Mouse (Mus musculus) stomach, embryonic 14.5 days (tissue): ENCODE results near the gene Prss21. TPM values are rescaled to one million over a fixed set of nuclear protein-coding genes. Genes with fewer than 3 reads are reported as not detected.
"Not testable (repeated sequence)": the region's sequence is repeated elsewhere in the genome, so short reads cannot be mapped to it uniquely, and the experiment has no call there.

Source experiments
- ATAC-seq: fragments of 200-750 bp; cut with Nextera tagmentation; 2 replicates; pipeline ENCODE4 v1.8.0; 2017; ENCODE audit warnings: low read depth, moderate TSS enrichment; ENCODE audit not compliant: insufficient number of reproducible peaks, insufficient read depth, low FRiP score
- H3K27ac ChIP-seq: fragments of 300-500 bp; sonication (generic); 2 replicates; pipeline ENCODE4 v1.5.1; 2014; ENCODE audit warnings: mild to moderate bottlenecking, low read length, moderate library complexity, mixed read lengths
- H3K27me3 ChIP-seq: fragments of 300-500 bp; sonication (generic); 2 replicates; pipeline ENCODE4 v1.6.1; 2014; ENCODE audit warnings: low read length, control low read depth, mixed read lengths; ENCODE audit not compliant: control insufficient read depth, insufficient read depth
- H3K36me3 ChIP-seq: fragments of 300-500 bp; sonication (generic); 2 replicates; pipeline ENCODE4 v1.6.1; 2014; ENCODE audit warnings: mild to moderate bottlenecking, control low read depth, low read length, moderate library complexity, mixed read lengths; ENCODE audit not compliant: control insufficient read depth, insufficient read depth
- H3K4me1 ChIP-seq: fragments of 300-500 bp; sonication (generic); 2 replicates; pipeline ENCODE4 v1.6.1; 2014; ENCODE audit warnings: low read length, control low read depth, mixed read lengths; ENCODE audit not compliant: control insufficient read depth, insufficient read depth
- H3K4me2 ChIP-seq: fragments of 300-500 bp; sonication (generic); replicated peaks from 2 replicates; pipeline ENCODE4 v1.6.1; 2014; ENCODE audit warnings: low read depth, low read length, control low read depth
- H3K4me3 ChIP-seq: fragments of 300-500 bp; sonication (generic); 2 replicates; pipeline ENCODE4 v1.5.1; 2014; ENCODE audit warnings: low read depth, low read length, control low read depth
- H3K9ac ChIP-seq: fragments of 300-500 bp; sonication (generic); replicated peaks from 2 replicates; pipeline ENCODE4 v1.6.1; 2014; ENCODE audit warnings: low read depth, mild to moderate bottlenecking, control low read depth, low read length, moderate library complexity, mixed read lengths
- H3K9me3 ChIP-seq: fragments of 300-500 bp; sonication (generic); 2 replicates; pipeline ENCODE4 v1.6.1; 2016; ENCODE audit warnings: low read depth, low read length, control low read depth; ENCODE audit not compliant: control insufficient read depth
- WGBS: fragments of 180-500 bp; shearing (Covaris S2); extraction: QIAGEN DNeasy Blood & Tissue Kit; methylation state at CpG from one replicate; pipeline ENCODE4 v1.1.7; 2014; 5-methylcytosine and 5-hydroxymethylcytosine counted together
- microRNA-seq: library from miRNA; unstranded; fragments of <30 nt; microRNA quantifications from one replicate; pipeline ENCODE4, GENCODE M21; 2016
- polyA plus RNA-seq: library from polyadenylated mRNA; unstranded; fragments of >200 nt; fragmentation: Nextera tagmentation; extraction: Ambion mirVana; gene quantifications from 2 replicates; pipeline ENCODE4 v1.2.1, GENCODE M21; 2014

Gene Prss21
- polyA plus RNA-seq, 1 experiment from 2014 or later, result not detected

DNA sequence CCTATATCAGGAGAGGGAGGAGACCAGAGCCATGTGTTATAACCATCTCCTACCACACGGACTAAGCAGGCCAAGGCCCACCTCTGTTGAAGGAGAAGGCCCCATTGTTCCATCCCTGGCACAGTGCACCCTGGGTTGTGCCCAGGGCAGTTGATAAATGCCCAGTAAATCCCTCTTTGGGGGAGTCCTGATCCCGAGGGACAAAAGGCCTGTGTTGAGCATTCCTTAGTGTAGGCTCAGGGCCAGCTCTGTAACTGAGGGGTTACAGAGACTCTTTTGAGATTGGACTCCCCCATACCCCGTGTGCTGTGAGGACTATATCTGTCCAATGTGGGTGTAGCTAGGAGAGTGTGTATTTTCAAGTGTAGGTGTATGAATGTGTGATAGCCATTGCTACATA is 8.9 kb downstream of the Prss21 start:
- H3K9me3 ChIP-seq, result no peaks in the 10 kb centered on the region
- 46% methylated on average over 3 of the region's 3 CpGs for WGBS
- 0 out of 2 replicates have a peak, but pooled peaks have one; percentile 26 for ATAC-seq
- H3K27me3 ChIP-seq, result no peaks in the 10 kb centered on the region
- no peak overlapping the region for H3K27ac ChIP-seq
- H3K9ac ChIP-seq, result no peak overlapping the region
- no peaks in the 10 kb centered on the region for H3K36me3 ChIP-seq
- no peaks in the 10 kb centered on the region; the same call in 1 of the 2 replicates for H3K4me1 ChIP-seq
- H3K4me2 ChIP-seq, result no peak overlapping the region
- H3K4me3 ChIP-seq, result no peak overlapping the region

DNA sequence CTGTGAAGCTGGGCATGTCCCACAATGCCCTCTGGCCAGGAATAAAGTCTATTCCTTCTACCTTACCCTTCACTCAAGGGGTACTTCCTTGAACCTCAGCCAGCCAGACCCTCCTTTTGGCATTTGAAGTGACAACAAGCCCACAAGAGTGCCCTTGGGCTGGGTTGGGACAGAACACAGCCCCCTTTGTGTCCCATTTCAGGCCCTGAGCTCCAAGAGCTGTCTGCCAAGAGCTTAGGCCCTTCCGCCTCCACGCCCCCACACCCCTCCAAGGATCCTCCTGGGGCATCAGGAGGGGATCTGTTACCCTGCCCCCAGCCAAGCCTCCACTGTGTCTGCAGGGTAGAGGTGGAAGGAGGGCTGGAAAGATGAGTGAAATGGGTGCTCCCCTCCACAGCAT is 9.3 kb downstream of the Prss21 start:
- Histone ChIP-seq H3K4me1 (no peaks in the 10 kb centered on the region; the same call in 1 of the 2 replicates), H3K4me3 (no peak overlapping the region), H3K27me3 (no peaks in the 10 kb centered on the region), H3K4me2 (no peak overlapping the region), H3K27ac (no peak overlapping the region), H3K36me3 (no peaks in the 10 kb centered on the region), H3K9ac (no peak overlapping the region), H3K9me3 (no peaks in the 10 kb centered on the region)
- WGBS, result 88% methylated on average over 2 of the region's 2 CpGs
- ATAC-seq, result peak; percentile 19; the same call in 1 of the 2 replicates

DNA sequence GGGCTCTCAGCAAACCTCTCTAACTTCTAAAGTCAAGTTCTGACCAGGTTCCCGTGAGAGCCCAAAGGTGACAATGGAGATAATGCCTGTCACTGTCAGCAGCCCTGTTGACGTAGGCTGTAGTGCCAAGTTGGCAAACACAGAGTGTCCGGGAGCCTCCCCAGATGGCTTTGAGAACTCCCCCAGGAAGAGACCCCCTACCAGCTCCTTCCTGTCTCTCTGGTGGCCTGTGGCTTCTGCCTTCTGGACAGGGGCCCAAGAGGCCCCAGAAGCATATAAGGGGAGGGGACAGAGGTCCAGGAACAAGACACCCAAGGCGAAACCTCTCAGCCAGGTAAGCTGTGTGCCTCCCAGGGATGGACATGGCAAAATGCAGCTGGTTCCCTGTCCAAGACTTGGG is 12.7 kb downstream of the Prss21 start, which contains the start of the genes Dcpp1 and Dcpp2:
TSS of gene Dcpp1 (plus strand) at position 301 of the 400 bp plus-strand sequence.
TSS of gene Dcpp2 (plus strand) at position 305 of the 400 bp plus-strand sequence.
- WGBS, result 64% methylated on average over 4 of the region's 4 CpGs
- H3K27me3 ChIP-seq, ATAC-seq, H3K9ac ChIP-seq, H3K27ac ChIP-seq, H3K4me3 ChIP-seq, H3K36me3 ChIP-seq, H3K4me2 ChIP-seq, H3K9me3 ChIP-seq, H3K4me1 ChIP-seq: not testable (repeated sequence)

DNA sequence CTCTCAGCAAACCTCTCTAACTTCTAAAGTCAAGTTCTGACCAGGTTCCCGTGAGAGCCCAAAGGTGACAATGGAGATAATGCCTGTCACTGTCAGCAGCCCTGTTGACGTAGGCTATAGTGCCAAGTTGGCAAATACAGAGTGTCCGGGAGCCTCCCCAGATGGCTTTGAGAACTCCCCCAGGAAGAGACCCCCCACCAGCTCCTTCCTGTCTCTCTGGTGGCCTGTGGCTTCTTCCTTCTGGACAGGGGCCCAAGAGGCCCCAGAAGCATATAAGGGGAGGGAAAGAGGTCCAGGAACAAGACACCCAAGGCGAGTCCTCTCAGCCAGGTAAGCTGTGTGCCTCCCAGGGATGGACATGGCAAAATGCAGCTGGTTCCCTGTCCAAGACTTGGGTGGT is 49.3 kb downstream of the Prss21 start, which contains the start of gene Dcpp3:
TSS of gene Dcpp3 (plus strand) at position 301 of the 400 bp plus-strand sequence.
- H3K4me3 ChIP-seq, H3K9me3 ChIP-seq, H3K27me3 ChIP-seq, ATAC-seq, H3K27ac ChIP-seq, H3K4me1 ChIP-seq, H3K9ac ChIP-seq, H3K4me2 ChIP-seq, H3K36me3 ChIP-seq: not testable (repeated sequence)
- WGBS, result 58% methylated on average over 4 of the region's 4 CpGs

Small RNA genes lying within 50 kb of the gene (microRNA-seq; reads per million reads assigned to microRNA genes)
- 0.78 reads per million for gene Mir5125

Other genes with a start within 250 kb of the Prss21 start
- 0.74 and 0.77 TPM in 2 replicates for gene Mmp25, start 222.8 kb upstream of the Prss21 start, polyA plus RNA-seq
- gene Bicdl2, start 207.6 kb upstream of the Prss21 start, polyA plus RNA-seq, result 2.4 and 3.1 TPM in 2 replicates
- 110 TPM in 2 replicates for gene Hcfc1r1, start 194.5 kb upstream of the Prss21 start, polyA plus RNA-seq
- 36.5 and 40.0 TPM in 2 replicates for gene Thoc6, start 194.2 kb upstream of the Prss21 start, polyA plus RNA-seq
- gene Tnfrsf12a, start 190.6 kb upstream of the Prss21 start, polyA plus RNA-seq, result 18.0 and 20.7 TPM in 2 replicates
- 149 and 158 TPM in 2 replicates for gene Cldn6, start 188.8 kb upstream of the Prss21 start, polyA plus RNA-seq
- 2.9 and 3.0 TPM in 2 replicates for gene Cldn9, start 184.0 kb upstream of the Prss21 start, polyA plus RNA-seq
- gene 1520401A03Rik, start 145.3 kb upstream of the Prss21 start, polyA plus RNA-seq, result 0.20 TPM in 1 of 2 replicates, not detected in the other
- 54.8 and 55.9 TPM in 2 replicates for gene Pkmyt1, start 141.7 kb upstream of the Prss21 start, polyA plus RNA-seq
- 24.7 and 25.2 TPM in 2 replicates for gene Paqr4, start 127.2 kb upstream of the Prss21 start, polyA plus RNA-seq
- gene Kremen2, start 122.2 kb upstream of the Prss21 start, polyA plus RNA-seq, result 0.45 and 0.69 TPM in 2 replicates
- 54.3 and 57.3 TPM in 2 replicates for gene Flywch1, start 96.5 kb upstream of the Prss21 start, polyA plus RNA-seq
- 29.0 and 31.0 TPM in 2 replicates for gene Flywch2, start 82.0 kb upstream of the Prss21 start, polyA plus RNA-seq
- gene Srrm2, start 77.5 kb upstream of the Prss21 start, polyA plus RNA-seq, result 513 and 521 TPM in 2 replicates
- 1,042 and 1,209 TPM in 2 replicates for gene Elob, start 38.9 kb upstream of the Prss21 start, polyA plus RNA-seq
- not detected in 2 replicates for gene Prss33, start 32.0 kb upstream of the Prss21 start, polyA plus RNA-seq
- gene Prss32, start 24.2 kb upstream of the Prss21 start, polyA plus RNA-seq, result 1.1 and 1.6 TPM in 2 replicates
- 1.1 and 2.3 TPM in 2 replicates for gene Prss41, start 23.9 kb upstream of the Prss21 start, polyA plus RNA-seq
- gene Dcpp1, start 12.8 kb downstream of the Prss21 start, polyA plus RNA-seq, result not detected in 2 replicates
- gene Dcpp2, start 12.8 kb downstream of the Prss21 start, polyA plus RNA-seq, result not detected in 2 replicates
- not detected in 2 replicates for gene Dcpp3, start 49.4 kb downstream of the Prss21 start, polyA plus RNA-seq
- not detected in 2 replicates for gene Sbp, start 73.6 kb downstream of the Prss21 start, polyA plus RNA-seq
- gene Sbpl, start 87.2 kb downstream of the Prss21 start, polyA plus RNA-seq, result not detected in 2 replicates
- gene Prss30, start 112.5 kb downstream of the Prss21 start, polyA plus RNA-seq, result not detected in 2 replicates
- 1.9 and 3.1 TPM in 2 replicates for gene Prss22, start 130.0 kb downstream of the Prss21 start, polyA plus RNA-seq
- gene Prss27, start 170.1 kb downstream of the Prss21 start, polyA plus RNA-seq, result 0.20 and 0.46 TPM in 2 replicates
- 58.1 and 61.0 TPM in 2 replicates for gene Kctd5, start 205.4 kb downstream of the Prss21 start, polyA plus RNA-seq